Mouse (Mus musculus) ES-Bruce4 (cell line): ENCODE measurements at regions not wholly inside any gene's neighbourhood (a gene's known extent, or its start where the extent isn't known, plus 50 kb on each side); places are given as distances from the start of the nearest gene placed in this dataset.

Source experiments
- H3K27ac ChIP-seq: 2 replicates; pipeline ENCODE4 v1.5.1; 2012; ENCODE audit warnings: low read length, inconsistent platforms; ENCODE audit not compliant: insufficient read depth
- H3K27me3 ChIP-seq: 2 replicates; pipeline ENCODE4 v1.6.1; 2012; ENCODE audit warnings: mild to moderate bottlenecking, low read length, inconsistent platforms; ENCODE audit not compliant: control insufficient read depth, poor library complexity, insufficient read depth, severe bottlenecking
- H3K36me3 ChIP-seq: 2 replicates; pipeline ENCODE4 v1.6.1; 2012; ENCODE audit warnings: inconsistent platforms, mild to moderate bottlenecking, low read length, moderate library complexity; ENCODE audit not compliant: control insufficient read depth, poor library complexity, insufficient read depth, severe bottlenecking
- H3K4me1 ChIP-seq: one replicate; pipeline ENCODE4 v1.8.1; 2011; ENCODE audit warnings: low read length; ENCODE audit not compliant: control insufficient read depth, insufficient read depth
- H3K4me3 ChIP-seq: 2 replicates; pipeline ENCODE4 v1.5.1; 2011; ENCODE audit warnings: low read depth, mild to moderate bottlenecking, low read length
- H3K9ac ChIP-seq: 2 replicates; pipeline ENCODE4 v1.6.1; 2012; ENCODE audit warnings: low read depth, mild to moderate bottlenecking, inconsistent platforms; ENCODE audit not compliant: poor library complexity, severe bottlenecking
- H3K9me3 ChIP-seq: replicated peaks from 2 replicates; pipeline ENCODE4 v1.6.1; 2012; ENCODE audit warnings: mild to moderate bottlenecking, low read length, inconsistent platforms; ENCODE audit not compliant: control insufficient read depth, poor library complexity, insufficient read depth, severe bottlenecking
- CTCF ChIP-seq: IDR thresholded peaks from one replicate; pipeline ENCODE4 v1.8.1; 2011; ENCODE audit warnings: low read depth, low read length
- EP300 ChIP-seq: IDR thresholded peaks from 2 replicates; pipeline ENCODE4 v1.6.1; 2011; ENCODE audit warnings: low read depth, low read length; ENCODE audit not compliant: insufficient read depth
- POLR2A ChIP-seq: IDR thresholded peaks from one replicate; pipeline ENCODE4 v1.8.1; 2011; ENCODE audit warnings: low read length; ENCODE audit not compliant: insufficient read depth

DNA sequence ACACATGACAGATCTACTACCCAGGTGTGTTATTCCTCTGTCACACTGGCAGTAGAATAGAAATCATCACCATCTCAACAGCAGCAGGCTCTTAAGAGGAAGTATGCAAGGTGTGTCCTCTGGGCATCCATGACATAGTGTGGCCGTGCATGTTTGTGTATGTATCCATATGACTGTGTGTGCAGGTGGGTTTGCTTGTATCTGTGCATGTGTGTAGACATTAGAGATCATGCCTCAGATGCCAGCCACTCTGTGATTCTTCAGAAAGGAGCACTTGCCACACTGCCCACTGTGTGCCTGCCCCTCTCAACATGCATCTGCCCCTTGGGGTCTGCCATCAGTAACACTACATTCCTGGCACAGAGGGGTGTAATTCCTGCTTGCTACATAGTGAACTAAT, 280.6 kb downstream of the Pmp22 start:
- Histone ChIP-seq H3K4me3 (no peak overlapping the region), H3K9me3 (peaks cover 3% of the 10 kb centered on the region), H3K27ac (no peak overlapping the region), H3K9ac (no peak overlapping the region), H3K4me1 (peaks cover 1% of the 10 kb centered on the region), H3K36me3 (no peaks in the 10 kb centered on the region), H3K27me3 (no peaks in the 10 kb centered on the region)
- TF ChIP-seq CTCF, result no peak

- Histone ChIP-seq H3K4me1 (peaks cover 1% of the 10 kb centered on the region), H3K27ac (no peak overlapping the region), H3K4me3 (no peak overlapping the region), H3K36me3 (no peaks in the 10 kb centered on the region), H3K9ac (no peak overlapping the region), H3K27me3 (no peaks in the 10 kb centered on the region), H3K9me3 (peaks cover 7% of the 10 kb centered on the region)
- TF ChIP-seq CTCF (no peak), POLR2A (no peak), EP300 (no peak)
Observed at GRCm38 (mm10) chr11:63410921-63411320, 282.1 kb downstream of the Pmp22 start.

DNA sequence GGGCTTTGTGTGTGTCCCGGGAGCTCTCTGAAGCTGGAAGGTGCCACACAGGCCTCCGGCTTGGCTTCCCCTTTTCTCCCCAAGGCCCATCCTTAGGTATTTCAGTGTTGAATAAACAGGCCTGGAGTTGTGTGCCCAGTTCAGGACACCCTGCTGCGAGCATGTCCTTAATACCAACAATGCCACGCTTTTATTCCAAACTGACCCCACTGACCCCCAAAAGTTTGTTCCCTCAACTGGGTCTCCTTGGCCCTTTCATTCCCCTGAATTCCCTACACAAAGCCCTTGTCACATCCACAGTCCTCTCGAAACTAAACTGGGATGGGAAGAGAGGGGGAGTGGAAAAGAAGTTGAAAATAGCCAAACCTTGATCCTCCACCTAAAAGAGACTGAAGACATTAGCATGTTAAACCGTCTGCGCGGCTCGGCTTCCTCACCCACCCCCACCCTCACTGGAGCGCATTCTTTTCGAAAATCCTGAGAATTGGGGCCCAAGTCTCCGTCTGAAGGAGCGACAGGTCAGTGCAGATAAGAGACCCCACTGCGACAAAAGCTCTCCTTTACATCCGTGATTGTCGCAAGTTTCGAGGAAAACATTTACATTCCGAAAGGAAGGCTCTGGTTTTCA, 283.7 kb downstream of the Pmp22 start:
- H3K4me3 ChIP-seq, result no peak overlapping the region
- H3K27ac ChIP-seq, result peak overlapping the region; percentile 24; the same call in 1 of the 2 replicates
- peaks cover 4% of the 10 kb centered on the region; the same call in 1 of the 2 replicates for H3K9me3 ChIP-seq
- no peaks in the 10 kb centered on the region for H3K27me3 ChIP-seq
- H3K9ac ChIP-seq, result 0 out of 2 replicates have a peak overlapping the region, but pooled peaks have one; percentile 16
- H3K36me3 ChIP-seq, result no peaks in the 10 kb centered on the region
- H3K4me1 ChIP-seq, result peaks cover 1% of the 10 kb centered on the region
- no peak for TF ChIP-seq EP300
- TF ChIP-seq CTCF, result no peak
- TF ChIP-seq POLR2A, result no peak

- no peak overlapping the region for H3K4me3 ChIP-seq
- H3K9me3 ChIP-seq, result peaks cover 4% of the 10 kb centered on the region; the same call in 1 of the 2 replicates
- H3K4me1 ChIP-seq, result peaks cover 1% of the 10 kb centered on the region
- H3K9ac ChIP-seq, result no peak overlapping the region
- H3K27ac ChIP-seq, result no peak overlapping the region
- no peaks in the 10 kb centered on the region for H3K36me3 ChIP-seq
- TF ChIP-seq POLR2A, result no peak
- TF ChIP-seq CTCF, result no peak
- TF ChIP-seq EP300, result no peak
- H3K27me3 ChIP-seq, result peaks cover under 1% of the 10 kb centered on the region; the same call in 1 of the 2 replicates
Observed at GRCm38 (mm10) chr11:63413106-63413505, 284.3 kb downstream of the Pmp22 start.

DNA sequence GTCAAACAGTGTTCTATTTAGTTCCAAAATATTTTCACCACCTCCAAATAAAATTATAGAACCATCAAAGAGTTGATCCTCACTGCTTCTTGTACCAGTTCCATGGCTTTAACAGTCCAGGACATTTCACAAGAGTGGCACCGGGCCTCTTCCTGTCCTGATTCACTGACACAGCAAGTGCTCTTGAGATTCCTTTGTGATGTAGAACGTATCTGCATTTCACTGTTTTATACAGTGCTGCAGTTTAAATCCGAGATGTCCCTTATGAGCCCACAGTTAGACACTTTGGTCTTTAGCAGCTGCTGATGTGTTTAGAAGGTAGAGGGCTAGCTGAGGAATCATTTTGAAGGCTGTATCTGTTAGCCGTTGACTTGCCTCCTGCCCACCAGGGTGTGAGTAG, 284.8 kb downstream of the Pmp22 start:
- no peak overlapping the region for H3K9ac ChIP-seq
- no peak overlapping the region for H3K4me3 ChIP-seq
- H3K27ac ChIP-seq, result no peak overlapping the region
- peaks cover 4% of the 10 kb centered on the region; the same call in 1 of the 2 replicates for H3K9me3 ChIP-seq
- H3K27me3 ChIP-seq, result peaks cover 3% of the 10 kb centered on the region; the same call in 1 of the 2 replicates
- TF ChIP-seq POLR2A, result no peak
- no peak for TF ChIP-seq EP300
- TF ChIP-seq CTCF, result no peak
- H3K4me1 ChIP-seq, result peaks cover 1% of the 10 kb centered on the region
- H3K36me3 ChIP-seq, result no peaks in the 10 kb centered on the region

DNA sequence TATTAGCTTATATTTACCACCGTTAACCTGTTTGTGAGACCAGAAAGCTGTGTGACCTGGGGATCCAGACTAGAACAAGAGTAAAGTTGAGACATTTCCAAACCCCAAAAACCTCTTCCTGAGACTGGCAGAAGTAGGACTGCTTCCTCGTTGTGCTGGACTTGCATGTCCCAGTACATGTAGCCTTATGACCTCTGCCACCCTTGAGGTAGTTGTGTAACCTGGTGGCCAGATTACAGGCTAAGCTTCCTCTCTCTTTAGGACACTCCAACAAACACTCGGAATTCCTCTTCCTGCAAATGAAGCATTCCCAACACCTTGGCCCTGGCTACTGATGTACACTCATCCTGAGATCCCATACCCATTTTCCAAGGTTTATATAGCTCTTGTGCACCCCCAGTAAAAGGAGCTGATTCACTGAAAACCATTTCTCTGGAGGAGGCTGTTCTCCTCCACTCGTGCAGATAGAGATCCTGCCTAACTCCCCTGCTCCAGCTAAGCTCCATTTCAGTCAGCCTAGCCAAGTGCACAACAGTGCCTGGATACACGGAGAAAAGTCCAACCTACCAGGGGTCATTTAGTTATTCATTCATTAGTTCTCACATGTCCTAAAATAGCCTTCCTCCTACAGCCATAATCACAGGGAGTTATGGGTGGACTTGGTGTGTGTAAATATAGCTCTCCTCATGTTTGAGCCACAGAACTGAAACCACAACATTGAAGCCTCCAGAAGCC, 289.4 kb downstream of the Pmp22 start:
- Histone ChIP-seq H3K27me3 (peaks cover 3% of the 10 kb centered on the region; the same call in 1 of the 2 replicates), H3K4me1 (no peaks in the 10 kb centered on the region), H3K36me3 (no peaks in the 10 kb centered on the region), H3K4me3 (no peak overlapping the region), H3K27ac (no peak overlapping the region), H3K9me3 (peaks cover 4% of the 10 kb centered on the region; the same call in 1 of the 2 replicates), H3K9ac (no peak overlapping the region)
- TF ChIP-seq POLR2A (no peak), CTCF (no peak), EP300 (no peak)
